Mouse (Mus musculus) hindbrain, embryonic 16.5 days (tissue): ENCODE results near the gene Tmem203. TPM values are rescaled to one million over a fixed set of nuclear protein-coding genes. Genes with fewer than 3 reads are reported as not detected.
A peak's percentile ranks its signal among the peaks of the same experiment; 100 is the strongest.

Experiments used
- ATAC-seq: fragments of 200-750 bp; cut with Nextera tagmentation; 2 replicates; pipeline ENCODE4 v1.8.0; 2017; ENCODE audit warnings: moderate TSS enrichment, moderate library complexity
- H3K27ac ChIP-seq: fragments of 300-500 bp; sonication (generic); 2 replicates; pipeline ENCODE4 v1.5.1; 2014; ENCODE audit warnings: low read depth, mild to moderate bottlenecking, control low read depth, low read length, moderate library complexity
- H3K27me3 ChIP-seq: fragments of 300-500 bp; sonication (generic); replicated peaks from 2 replicates; pipeline ENCODE4 v1.6.1; 2014; ENCODE audit warnings: low read length; ENCODE audit not compliant: control insufficient read depth, insufficient read depth
- H3K36me3 ChIP-seq: fragments of 300-500 bp; sonication (generic); 2 replicates; pipeline ENCODE4 v1.6.1; 2014; ENCODE audit warnings: mild to moderate bottlenecking, low read length, moderate library complexity, mixed read lengths; ENCODE audit not compliant: control insufficient read depth, insufficient read depth
- H3K4me1 ChIP-seq: fragments of 300-500 bp; sonication (generic); 2 replicates; pipeline ENCODE4 v1.6.1; 2014; ENCODE audit warnings: low read depth, low read length; ENCODE audit not compliant: control insufficient read depth, insufficient read depth
- H3K4me2 ChIP-seq: fragments of 300-500 bp; sonication (generic); 2 replicates; pipeline ENCODE4 v1.6.1; 2014; ENCODE audit warnings: mild to moderate bottlenecking, low read length, control low read depth, moderate library complexity
- H3K4me3 ChIP-seq: fragments of 300-500 bp; sonication (generic); 2 replicates; pipeline ENCODE4 v1.5.1; 2014; ENCODE audit warnings: mild to moderate bottlenecking, low read length, control low read depth, moderate library complexity
- H3K9ac ChIP-seq: fragments of 300-500 bp; sonication (generic); 2 replicates; pipeline ENCODE4 v1.6.1; 2014; ENCODE audit warnings: low read depth, mild to moderate bottlenecking, control low read depth, low read length, moderate library complexity
- H3K9me3 ChIP-seq: fragments of 300-500 bp; sonication (generic); 2 replicates; pipeline ENCODE4 v1.6.1; 2014; ENCODE audit warnings: mild to moderate bottlenecking, low read length, moderate library complexity; ENCODE audit not compliant: control insufficient read depth
- WGBS: fragments of 180-500 bp; shearing (Covaris S2); extraction: QIAGEN DNeasy Blood & Tissue Kit; methylation state at CpG from one replicate; pipeline ENCODE4 v1.1.7; 2014; 5-methylcytosine and 5-hydroxymethylcytosine counted together
- polyA plus RNA-seq: library from polyadenylated mRNA; unstranded; fragments of >200 nt; fragmentation: Nextera tagmentation; extraction: Ambion mirVana; gene quantifications from 2 replicates; pipeline ENCODE4 v1.2.1, GENCODE M21; 2015

The Tmem203 gene
- polyA plus RNA-seq, 1 experiment from 2014 or later: 16.6 TPM

DNA sequence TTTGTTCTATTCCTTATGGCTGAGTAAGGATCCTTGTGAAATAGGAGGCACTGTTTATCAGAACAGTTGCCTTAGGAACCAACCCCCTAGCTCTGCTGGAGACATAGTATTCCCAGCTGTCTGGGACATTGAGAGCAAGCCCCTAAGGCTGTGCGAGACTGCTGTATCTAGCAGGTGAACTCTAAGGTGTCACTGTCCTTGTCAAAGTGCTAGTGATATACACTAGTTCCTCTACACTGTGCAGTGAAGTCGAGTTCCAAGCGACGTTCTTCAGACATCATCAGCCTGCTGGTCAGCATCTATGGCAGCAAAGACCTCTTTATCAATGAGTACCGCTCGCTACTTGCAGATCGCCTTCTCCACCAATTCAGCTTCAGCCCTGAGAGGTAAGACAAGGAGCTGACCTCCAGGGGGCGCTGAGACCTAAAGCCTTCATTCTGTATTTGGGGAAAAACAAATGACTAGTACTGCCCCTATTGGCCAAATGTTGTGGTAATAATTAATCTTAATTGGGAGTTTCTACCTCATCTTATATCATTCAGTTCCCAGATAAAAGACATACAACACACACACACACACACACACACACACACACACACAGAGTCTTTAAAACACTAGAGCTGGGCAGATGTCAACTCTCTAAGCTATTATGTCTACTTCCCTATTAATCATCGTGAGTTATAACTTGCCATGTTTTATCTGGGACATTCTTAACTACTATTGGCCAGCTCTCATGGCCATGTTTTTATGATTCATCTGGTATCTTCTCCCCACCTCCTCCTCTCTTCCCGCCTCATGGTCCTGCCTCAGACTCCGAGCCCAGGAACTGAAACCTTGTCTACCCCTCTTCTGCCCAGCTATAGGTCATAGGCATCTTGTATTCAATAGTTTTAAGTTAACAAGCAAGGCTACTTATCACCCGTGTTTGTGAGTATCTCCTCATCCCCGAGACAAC, 24.0 kb downstream of the Tmem203 start:
- no peak overlapping the region for H3K27ac ChIP-seq
- no peak overlapping the region for H3K4me2 ChIP-seq
- 61% methylated on average over 13 of the region's 13 CpGs for WGBS
- H3K4me1 ChIP-seq: peaks cover 1% of the 10 kb centered on the region; the same call in 1 of the 2 replicates
- peaks cover 62% of the 10 kb centered on the region for H3K36me3 ChIP-seq
- no peak overlapping the region for H3K9ac ChIP-seq
- no peak overlapping the region for H3K4me3 ChIP-seq
- 0 out of 2 replicates have a peak, but pooled peaks have one; percentile 25 for ATAC-seq
- H3K27me3 ChIP-seq: no peaks in the 10 kb centered on the region
- H3K9me3 ChIP-seq: no peaks in the 10 kb centered on the region

DNA sequence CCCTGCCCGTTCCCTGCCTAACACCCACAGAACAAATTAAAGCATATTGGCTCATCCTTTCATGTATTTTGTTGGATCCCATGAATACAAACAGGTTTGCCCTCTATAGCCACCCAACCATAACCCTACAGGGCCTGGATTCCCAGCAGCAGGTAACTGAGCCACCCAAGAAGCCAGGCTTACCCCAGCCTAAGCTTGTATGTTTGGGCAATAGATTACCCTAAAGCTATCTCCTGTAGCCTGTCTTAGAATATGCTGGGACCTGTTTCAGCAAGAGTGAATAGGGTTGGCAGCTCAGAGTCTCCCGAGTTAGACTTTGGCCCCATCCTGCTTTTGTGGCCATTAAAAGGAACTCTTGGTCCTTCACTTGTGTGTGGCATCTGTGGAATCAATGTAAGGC, 30.3 kb downstream of the Tmem203 start:
- no peak for ATAC-seq
- Histone ChIP-seq H3K9ac (no peak overlapping the region), H3K36me3 (peaks cover 33% of the 10 kb centered on the region)

DNA sequence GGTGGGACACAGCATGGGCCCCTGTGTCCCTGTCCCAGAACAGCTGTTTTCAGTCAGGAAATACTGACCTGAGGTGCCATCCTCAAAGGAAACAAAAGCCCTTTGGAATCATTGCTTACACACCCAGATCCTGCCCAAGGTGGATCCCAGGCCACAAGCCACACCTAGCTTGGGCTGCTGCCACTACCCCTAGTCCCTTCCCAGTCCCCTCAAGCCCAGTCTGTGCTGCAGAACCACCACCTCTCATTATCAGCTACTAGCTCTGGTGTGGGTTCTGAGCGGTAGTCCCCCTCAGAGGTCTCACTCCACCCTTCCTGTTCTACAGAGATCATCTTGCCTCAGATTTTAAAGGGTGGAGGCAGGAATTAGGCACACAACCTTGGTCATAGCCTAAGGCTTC, 31.1 kb downstream of the Tmem203 start:
- WGBS: 95% methylated on average over 1 of the region's 1 CpGs
- ATAC-seq: no peak

More for the DNA sequence above, 30.3 kb downstream of the Tmem203 start:
- H3K4me1 ChIP-seq: peaks cover 19% of the 10 kb centered on the region
- no peaks in the 10 kb centered on the region for H3K9me3 ChIP-seq
- 90% methylated on average over 2 of the region's 2 CpGs for WGBS
- H3K27me3 ChIP-seq: peaks cover 8% of the 10 kb centered on the region
- no peak overlapping the region for H3K27ac ChIP-seq
- H3K4me3 ChIP-seq: no peak overlapping the region
- no peak overlapping the region for H3K4me2 ChIP-seq

DNA sequence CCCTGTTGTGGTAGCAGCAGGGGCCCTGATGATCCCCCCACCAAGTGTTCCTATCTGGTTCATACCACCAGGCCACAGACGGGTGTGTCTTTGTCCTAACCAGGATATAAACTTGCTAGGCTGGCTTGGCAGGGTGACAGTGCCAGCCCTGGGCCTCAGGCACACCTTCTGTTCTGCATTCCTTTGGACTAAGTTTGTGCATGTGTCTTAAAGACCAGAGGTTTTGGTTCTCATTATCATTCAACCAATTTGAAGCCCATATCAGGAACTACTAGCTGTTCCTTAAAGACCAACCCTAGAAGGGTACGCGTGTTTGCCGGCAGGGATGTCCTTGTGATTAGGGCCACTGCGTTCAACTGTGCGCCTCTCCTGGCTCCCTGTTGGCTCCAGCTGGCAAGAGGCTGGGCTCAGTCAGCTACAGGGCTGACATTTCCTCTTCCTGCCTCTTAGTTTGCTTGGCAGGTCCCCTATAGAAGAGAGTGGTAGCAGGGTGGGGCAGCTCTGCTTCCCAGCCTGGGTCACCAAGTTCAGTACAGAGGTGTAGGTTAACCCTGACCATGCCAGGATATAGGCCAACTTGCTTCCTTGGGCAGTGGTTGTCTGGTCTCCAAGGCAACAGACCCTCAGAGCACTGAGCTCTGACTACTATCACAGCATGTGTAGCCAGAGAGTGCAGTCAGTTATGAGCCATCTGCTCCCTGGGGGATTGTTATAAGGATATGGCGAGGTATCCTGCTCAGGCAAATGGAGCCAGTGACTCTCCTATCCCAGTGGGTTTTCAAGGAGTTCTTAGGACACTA, 31.8 kb downstream of the Tmem203 start:
- peaks cover 23% of the 10 kb centered on the region for H3K27me3 ChIP-seq
- H3K4me1 ChIP-seq: peaks cover 32% of the 10 kb centered on the region
- no peak overlapping the region for H3K4me2 ChIP-seq
- WGBS: 46% methylated on average over 7 of the region's 7 CpGs
- H3K9ac ChIP-seq: no peak overlapping the region
- ATAC-seq: no peak
- H3K4me3 ChIP-seq: no peak overlapping the region
- H3K36me3 ChIP-seq: peaks cover 25% of the 10 kb centered on the region
- no peak overlapping the region for H3K27ac ChIP-seq
- H3K9me3 ChIP-seq: no peaks in the 10 kb centered on the region

More for the DNA sequence above, 31.1 kb downstream of the Tmem203 start:
- H3K27me3 ChIP-seq: peaks cover 16% of the 10 kb centered on the region
- no peak overlapping the region for H3K27ac ChIP-seq
- H3K9me3 ChIP-seq: no peaks in the 10 kb centered on the region
- H3K9ac ChIP-seq: no peak overlapping the region
- no peak overlapping the region for H3K4me3 ChIP-seq
- peaks cover 27% of the 10 kb centered on the region for H3K4me1 ChIP-seq
- peaks cover 27% of the 10 kb centered on the region for H3K36me3 ChIP-seq
- H3K4me2 ChIP-seq: no peak overlapping the region

DNA sequence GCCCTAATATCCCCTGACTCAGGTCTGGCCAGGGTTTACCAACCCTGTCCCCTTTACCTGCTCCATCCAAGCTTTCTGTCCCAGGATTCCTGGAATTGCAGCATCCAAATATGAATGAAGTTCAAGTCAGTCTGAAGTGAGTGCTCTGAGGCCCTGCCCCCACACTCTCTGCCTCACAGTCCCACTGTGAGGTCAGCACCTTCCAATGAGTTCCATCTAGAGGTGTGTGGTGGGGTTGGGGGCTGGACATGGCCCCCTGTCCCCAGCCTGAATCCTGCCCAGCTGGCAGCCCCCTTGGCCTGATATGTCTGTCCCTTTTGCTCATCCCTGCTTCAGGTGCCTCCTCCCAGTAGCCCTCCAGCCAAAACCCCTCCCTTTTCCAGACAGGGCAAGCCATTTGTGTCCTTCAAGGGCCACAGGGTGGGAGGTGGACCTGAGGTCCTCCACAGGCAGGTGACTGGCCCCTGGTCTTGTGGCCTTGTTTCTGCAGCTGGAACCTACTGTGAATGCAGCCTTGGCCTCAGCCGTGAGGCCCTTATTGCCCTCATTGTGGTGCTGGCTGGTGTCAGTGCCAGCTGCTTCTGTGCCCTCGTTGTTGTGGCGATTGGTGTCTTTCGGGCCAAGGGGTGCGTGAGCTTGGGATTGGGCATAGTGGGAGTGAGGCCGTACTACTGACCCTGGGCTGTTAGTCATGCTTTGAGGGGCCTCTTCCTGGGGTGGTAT, 32.8 kb downstream of the Tmem203 start, which contains the start of gene Tmem210:
Gene Tmem210 (plus strand): TSS at position 219 of the 723 bp plus-strand sequence.
- ATAC-seq: no peak
- no peak within 1 kb of the TSS for H3K9ac ChIP-seq
- no peak within 1 kb of the TSS for H3K4me2 ChIP-seq
- 84% methylated on average over 6 of the region's 6 CpGs for WGBS
- H3K9me3 ChIP-seq: no peaks in the 10 kb centered on the region
- peaks cover 40% of the 10 kb centered on the region for H3K4me1 ChIP-seq
- H3K27me3 ChIP-seq: peaks cover 33% of the 10 kb centered on the region
- peaks cover 20% of the 10 kb centered on the region for H3K36me3 ChIP-seq
- H3K4me3 ChIP-seq: no peak within 1 kb of the TSS
- H3K27ac ChIP-seq: no peak within 1 kb of the TSS

DNA sequence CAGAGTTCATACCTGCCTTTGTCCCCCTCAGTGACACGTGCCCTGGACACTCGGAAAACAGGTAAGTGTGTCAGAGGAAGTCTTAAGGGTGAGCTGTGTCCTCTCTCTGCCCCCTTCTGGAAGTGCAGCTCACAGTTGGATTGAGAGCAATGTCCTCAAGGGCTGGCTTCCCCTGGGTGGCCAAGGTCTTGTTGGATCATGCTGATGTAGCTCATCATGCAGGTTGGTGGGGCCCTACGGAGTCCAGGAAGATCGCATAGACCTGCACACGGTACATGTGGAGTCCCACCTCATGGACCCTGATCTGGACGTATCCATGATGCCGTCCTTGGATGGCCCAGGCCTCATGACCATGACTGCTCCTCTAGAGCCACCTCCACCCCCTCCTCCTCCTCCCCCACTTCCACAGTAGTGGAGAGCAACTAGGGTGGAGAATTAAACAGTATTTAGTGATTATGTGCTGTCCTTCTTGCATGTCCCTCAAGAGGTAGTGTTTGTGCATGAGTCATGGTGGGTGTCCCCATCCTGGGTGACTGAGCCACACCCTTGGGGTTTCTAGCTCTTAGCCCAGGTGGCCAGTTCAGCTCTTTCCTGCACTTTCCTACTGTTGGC, 33.6 kb downstream of the Tmem203 start:
- Histone ChIP-seq H3K9me3 (no peaks in the 10 kb centered on the region), H3K4me1 (peaks cover 40% of the 10 kb centered on the region), H3K36me3 (peaks cover 20% of the 10 kb centered on the region), H3K27ac (no peak overlapping the region), H3K4me3 (no peak overlapping the region), H3K27me3 (peaks cover 41% of the 10 kb centered on the region), H3K4me2 (no peak overlapping the region), H3K9ac (no peak overlapping the region)
- ATAC-seq: no peak
- WGBS: 85% methylated on average over 7 of the region's 7 CpGs

DNA sequence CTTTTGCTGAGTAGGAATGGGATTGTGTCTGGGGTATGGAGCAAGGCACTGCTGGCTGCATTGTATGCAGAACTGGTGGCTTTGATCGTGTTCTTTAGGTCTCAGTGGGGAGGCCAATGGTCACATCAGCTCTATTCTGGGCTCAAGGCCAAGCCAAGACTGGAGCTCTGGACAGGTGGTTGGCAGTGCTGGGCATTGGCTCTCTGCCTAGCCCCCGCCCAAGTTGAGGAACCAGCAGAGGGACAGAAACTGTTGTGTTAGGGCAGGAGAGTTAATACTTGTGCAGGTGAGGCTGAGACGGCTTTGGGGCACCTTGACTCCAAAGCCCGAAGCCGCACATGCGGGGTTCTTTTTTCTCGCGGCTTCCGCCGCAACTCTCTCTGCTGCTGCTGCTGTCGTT, 34.4 kb downstream of the Tmem203 start, which contains the start of gene Lrrc26:
Gene Lrrc26 (plus strand): TSS at position 265 of the 400 bp plus-strand sequence.
- WGBS: 6% methylated on average over 11 of the region's 11 CpGs
- Histone ChIP-seq H3K27me3 (peaks cover 43% of the 10 kb centered on the region), H3K9me3 (no peaks in the 10 kb centered on the region), H3K9ac (peak within 1 kb of the TSS; percentile 53), H3K4me3 (peak within 1 kb of the TSS; percentile 32), H3K36me3 (peaks cover 22% of the 10 kb centered on the region), H3K4me1 (peaks cover 40% of the 10 kb centered on the region), H3K4me2 (peak within 1 kb of the TSS; percentile 55), H3K27ac (peak within 1 kb of the TSS; percentile 49; the same call in 1 of the 2 replicates)
- ATAC-seq: peak; percentile 10

DNA sequence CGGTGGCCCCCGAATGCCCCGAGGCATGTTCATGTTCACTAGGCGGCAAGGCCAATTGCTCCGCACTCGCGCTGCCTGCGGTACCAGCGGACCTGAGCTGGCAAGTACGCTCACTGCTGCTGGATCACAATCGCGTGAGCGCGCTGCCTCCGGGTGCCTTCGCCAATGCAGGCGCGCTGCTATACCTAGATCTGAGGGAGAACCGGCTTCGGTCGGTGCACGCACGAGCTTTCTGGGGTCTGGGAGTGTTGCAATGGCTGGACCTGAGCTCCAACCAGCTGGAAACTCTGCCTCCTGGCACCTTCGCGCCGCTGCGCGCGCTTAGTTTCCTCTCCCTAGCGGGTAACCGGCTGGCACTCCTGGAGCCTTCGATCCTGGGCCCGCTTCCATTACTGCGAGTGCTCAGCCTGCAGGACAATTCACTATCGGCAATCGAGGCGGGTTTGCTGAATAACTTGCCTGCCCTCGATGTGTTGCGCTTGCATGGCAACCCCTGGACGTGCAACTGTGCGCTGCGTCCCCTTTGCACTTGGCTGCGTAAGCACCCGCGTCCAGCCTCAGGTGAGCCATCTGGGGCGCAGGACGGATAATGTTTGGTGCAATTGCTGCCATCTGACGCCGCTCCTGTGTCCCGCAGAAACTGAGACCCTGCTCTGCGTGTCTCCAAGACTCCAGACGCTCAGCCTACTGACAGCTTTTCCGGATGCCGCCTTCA, 35.0 kb downstream of the Tmem203 start:
- H3K9me3 ChIP-seq: no peaks in the 10 kb centered on the region
- peak overlapping the region; percentile 55 for H3K4me2 ChIP-seq
- H3K4me1 ChIP-seq: peaks cover 40% of the 10 kb centered on the region
- WGBS: 2% methylated on average over 54 of the region's 54 CpGs
- peak overlapping the region; percentile 49; the same call in 1 of the 2 replicates for H3K27ac ChIP-seq
- H3K36me3 ChIP-seq: peaks cover 20% of the 10 kb centered on the region
- H3K27me3 ChIP-seq: peaks cover 47% of the 10 kb centered on the region
- H3K4me3 ChIP-seq: peak overlapping the region; percentile 32
- peak; percentile 67 for ATAC-seq
- H3K9ac ChIP-seq: peak overlapping the region; percentile 53
